Mouse (Mus musculus) small intestine, adult 2 months (tissue): ENCODE results near the gene Tcp11l2.

Source experiments
- CTCF ChIP-seq: fragments of 200-500 bp; IDR thresholded peaks from 2 replicates; pipeline ENCODE4 v1.5.1; 2012; ENCODE audit warnings: low read depth, mild to moderate bottlenecking, control low read depth, inconsistent platforms, low read length, moderate library complexity, mixed read lengths; ENCODE audit not compliant: insufficient replicate concordance, insufficient read length; ENCODE audit errors: extremely low read depth
- POLR2A ChIP-seq: fragments of 200-500 bp; IDR thresholded peaks from 2 replicates; pipeline ENCODE4 v1.6.1; 2012; ENCODE audit warnings: low read depth, mild to moderate bottlenecking, control low read depth, inconsistent platforms, low read length, moderate library complexity

DNA sequence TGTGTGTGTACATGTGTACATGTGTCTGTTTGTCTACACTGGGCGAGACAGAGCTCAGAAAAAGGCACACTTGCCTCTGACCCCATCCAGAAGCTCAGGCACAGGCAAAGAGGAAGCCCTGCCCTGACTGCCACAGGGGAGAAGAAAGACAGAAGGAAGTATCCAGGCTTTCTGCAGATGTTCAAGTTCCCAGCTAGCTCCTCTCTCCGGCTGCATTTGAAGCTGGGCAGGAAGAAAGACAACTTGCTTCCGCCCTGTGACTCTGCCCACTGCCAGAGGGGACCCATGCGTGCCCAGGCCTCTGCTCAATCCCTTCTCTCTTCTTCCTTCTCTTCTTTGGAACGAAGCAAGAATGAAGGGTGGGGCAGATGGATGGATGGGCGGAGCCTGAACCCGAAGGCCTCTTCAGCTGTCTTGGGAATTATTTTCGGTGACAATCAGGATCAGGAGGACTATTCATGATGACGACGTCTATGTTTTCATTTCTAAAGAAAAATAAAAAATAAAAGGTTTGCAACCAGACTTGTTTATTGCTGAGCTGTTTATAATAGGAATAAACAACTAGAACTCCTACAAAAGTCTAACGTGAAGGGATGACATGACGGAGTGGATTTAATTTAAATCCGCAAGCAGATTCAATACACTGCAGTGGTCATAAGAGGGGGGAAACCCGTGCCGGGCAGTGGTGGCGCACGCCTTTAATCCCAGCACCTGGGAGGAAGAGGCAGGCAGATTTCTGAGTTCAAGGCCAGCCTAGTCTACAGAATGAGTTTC, 27.1 kb upstream of the Tcp11l2 start:
- TF ChIP-seq CTCF (no peak), POLR2A (no peak)
